Mouse (Mus musculus): ENCODE data around the gene D6Ertd527e. TPM values are rescaled to one million over a fixed set of nuclear protein-coding genes. Genes with fewer than 3 reads are reported as not detected.

Gene D6Ertd527e
- polyA plus RNA-seq, 1 experiment from 2014 or later, result not detected

DNA sequence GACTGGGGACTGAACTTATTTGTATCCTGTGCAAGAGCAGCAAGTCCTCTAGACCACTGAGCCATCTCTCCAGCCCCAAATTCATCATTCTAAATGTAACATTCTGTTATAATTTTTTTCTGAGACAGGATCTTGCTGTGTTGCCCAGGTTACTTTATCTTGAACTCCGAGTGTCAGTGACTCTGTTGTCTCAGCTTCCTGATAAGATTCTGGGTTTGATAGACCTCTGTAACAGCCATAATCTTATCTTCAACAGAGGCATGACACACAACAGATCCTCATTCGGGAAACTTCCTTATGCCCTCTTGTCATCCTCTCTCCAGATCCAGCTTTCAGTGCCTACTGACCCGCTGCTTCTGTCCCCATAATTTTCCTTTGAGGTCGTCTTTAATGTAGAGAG is 31.8 kb upstream of the D6Ertd527e start:
- TF ChIP-seq CTCF (IDR thresholded peaks at IDR 0.05; ENCODE audit: low read depth) (no peak), EP300 (IDR thresholded peaks at IDR 0.05; ENCODE audit: low read depth) (no peak)
- ATAC-seq (no peak), DNase-seq (no peak)
- Histone ChIP-seq H3K36me3 (replicated peaks; ENCODE audit: insufficient read depth, low read length) (peaks cover 38% of the 10 kb centered on the region), H3K9ac (replicated peaks) (no peak overlapping the region), H3K4me2 (ENCODE audit: low read depth, low read length) (no peak overlapping the region), H3K27me3 (ENCODE audit: insufficient read depth, low read length) (no peaks in the 10 kb centered on the region), H3K4me3 (ENCODE audit: low read depth, low read length) (no peak overlapping the region), H3K4me1 (ENCODE audit: insufficient read depth) (peaks cover 16% of the 10 kb centered on the region), H3K27ac (ENCODE audit: low read depth) (no peak overlapping the region), H3K9me3 (ENCODE audit: low read length) (no peaks in the 10 kb centered on the region)
- WGBS (ENCODE audit: insufficient replicate concordance), result 41% methylated on average over 4 of the region's 4 CpGs

DNA sequence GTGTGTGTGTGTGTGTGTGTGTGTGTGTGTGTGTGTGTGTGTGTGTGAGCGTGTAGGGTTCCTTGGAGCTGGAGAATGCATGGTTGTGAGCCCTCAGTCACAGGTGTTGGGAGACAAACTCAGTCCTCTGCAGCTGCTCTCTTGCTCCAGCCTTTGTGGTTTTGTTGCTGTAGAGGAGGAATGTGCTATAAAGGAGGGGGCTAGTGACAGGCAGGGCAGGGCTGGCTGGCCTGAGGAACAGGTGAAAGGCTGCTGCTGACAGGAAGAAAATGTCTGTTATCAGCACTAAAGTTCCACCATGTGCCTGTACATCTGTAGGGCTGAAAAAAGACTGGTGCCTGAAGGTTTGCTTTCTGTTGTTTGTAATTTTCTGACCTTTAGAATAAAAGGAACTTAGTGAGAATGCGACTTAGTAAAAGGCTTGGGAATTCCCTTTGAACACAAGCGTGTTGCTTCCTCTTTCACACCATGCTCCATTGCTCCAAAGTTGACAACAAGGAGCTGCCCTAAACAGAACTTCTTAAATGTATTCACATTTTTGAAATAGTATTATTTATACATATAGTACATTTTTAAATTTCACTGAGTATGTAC is 29.4 kb upstream of the D6Ertd527e start:
- no peak overlapping the region for H3K4me2 ChIP-seq (ENCODE audit: low read depth, low read length)
- H3K9ac ChIP-seq (replicated peaks), result no peak overlapping the region
- no peaks in the 10 kb centered on the region for H3K9me3 ChIP-seq (ENCODE audit: low read length)
- DNase-seq, result no peak
- ATAC-seq, result peak; percentile 19; the same call in 1 of the 2 replicates
- peaks cover 3% of the 10 kb centered on the region; the same call in 1 of the 2 replicates for H3K4me1 ChIP-seq (ENCODE audit: insufficient read depth)
- WGBS (ENCODE audit: insufficient replicate concordance), result 38% methylated on average over 2 of the region's 3 CpGs
- no peaks in the 10 kb centered on the region for H3K27me3 ChIP-seq (ENCODE audit: insufficient read depth, low read length)
- H3K36me3 ChIP-seq (replicated peaks; ENCODE audit: insufficient read depth, low read length), result peaks cover 45% of the 10 kb centered on the region
- no peak overlapping the region for H3K4me3 ChIP-seq (ENCODE audit: low read depth, low read length)
- TF ChIP-seq CTCF (IDR thresholded peaks at IDR 0.05; ENCODE audit: low read depth) (no peak), EP300 (IDR thresholded peaks at IDR 0.05; ENCODE audit: low read depth) (no peak)
- H3K27ac ChIP-seq (ENCODE audit: low read depth), result no peak overlapping the region

DNA sequence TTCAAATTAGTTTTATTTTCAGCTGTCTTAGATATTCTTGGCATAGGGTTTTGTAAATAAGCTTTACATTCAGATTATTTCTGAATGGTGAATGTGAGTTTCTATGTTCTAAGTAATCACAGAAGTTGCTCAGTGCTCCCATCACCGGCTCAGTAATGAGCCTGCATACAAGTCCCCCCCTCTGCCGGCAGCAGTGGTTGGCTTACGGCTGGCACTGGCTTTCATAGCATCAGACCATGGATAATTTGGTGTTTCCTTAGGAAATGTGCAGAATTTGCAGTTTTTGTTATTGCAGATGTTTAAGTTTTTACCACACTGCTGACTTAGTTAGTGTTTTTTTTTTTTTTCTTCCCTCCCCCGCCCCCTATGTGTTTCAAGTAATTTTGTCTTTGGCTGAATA is 25.1 kb upstream of the D6Ertd527e start:
- H3K4me2 ChIP-seq (ENCODE audit: low read depth, low read length), result no peak overlapping the region
- WGBS (ENCODE audit: insufficient replicate concordance), result 80% methylated on average over 4 of the region's 4 CpGs
- no peak overlapping the region for H3K27ac ChIP-seq (ENCODE audit: low read depth)
- H3K27me3 ChIP-seq (ENCODE audit: insufficient read depth, low read length), result no peaks in the 10 kb centered on the region
- H3K9me3 ChIP-seq (ENCODE audit: low read length), result no peaks in the 10 kb centered on the region
- H3K36me3 ChIP-seq (replicated peaks; ENCODE audit: insufficient read depth, low read length), result peaks cover 44% of the 10 kb centered on the region
- peaks cover 3% of the 10 kb centered on the region; the same call in 1 of the 2 replicates for H3K4me1 ChIP-seq (ENCODE audit: insufficient read depth)
- H3K4me3 ChIP-seq (ENCODE audit: low read depth, low read length), result no peak overlapping the region
- ATAC-seq (no peak), DNase-seq (no peak)
- H3K9ac ChIP-seq (replicated peaks), result no peak overlapping the region
- TF ChIP-seq CTCF (IDR thresholded peaks at IDR 0.05; ENCODE audit: low read depth) (no peak), EP300 (IDR thresholded peaks at IDR 0.05; ENCODE audit: low read depth) (no peak)

DNA sequence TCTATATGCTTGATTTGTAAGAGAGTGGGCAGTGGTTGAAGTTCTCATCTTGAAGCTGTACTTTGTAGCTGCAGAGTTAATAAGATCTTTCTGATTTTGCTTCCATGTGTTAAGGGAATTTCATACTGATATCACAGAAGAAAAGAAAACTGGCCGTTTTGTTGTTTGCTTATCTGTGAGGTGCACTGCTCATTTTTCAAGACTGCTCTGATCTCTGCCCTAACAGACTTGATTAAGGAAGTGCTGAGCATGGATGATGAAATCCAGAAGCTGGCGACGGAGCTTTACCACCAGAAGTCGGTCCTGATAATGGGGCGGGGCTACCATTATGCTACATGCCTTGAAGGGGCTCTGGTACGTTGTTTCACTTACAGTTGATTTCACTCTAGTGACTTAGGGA is 19.5 kb upstream of the D6Ertd527e start:
- 49% methylated on average over 6 of the region's 6 CpGs for WGBS (ENCODE audit: insufficient replicate concordance)
- peaks cover 52% of the 10 kb centered on the region for H3K36me3 ChIP-seq (replicated peaks; ENCODE audit: insufficient read depth, low read length)
- DNase-seq, result peak; percentile 28
- no peaks in the 10 kb centered on the region; the same call in 1 of the 2 replicates for H3K4me1 ChIP-seq (ENCODE audit: insufficient read depth)
- no peak overlapping the region for H3K4me3 ChIP-seq (ENCODE audit: low read depth, low read length)
- H3K27ac ChIP-seq (ENCODE audit: low read depth), result no peak overlapping the region
- H3K9me3 ChIP-seq (ENCODE audit: low read length), result no peaks in the 10 kb centered on the region
- ATAC-seq, result peak; percentile 63
- TF ChIP-seq CTCF (IDR thresholded peaks at IDR 0.05; ENCODE audit: low read depth) (no peak), EP300 (IDR thresholded peaks at IDR 0.05; ENCODE audit: low read depth) (peak; percentile 93)
- no peak overlapping the region for H3K4me2 ChIP-seq (ENCODE audit: low read depth, low read length)
- H3K9ac ChIP-seq (replicated peaks), result no peak overlapping the region
- no peaks in the 10 kb centered on the region for H3K27me3 ChIP-seq (ENCODE audit: insufficient read depth, low read length)

DNA sequence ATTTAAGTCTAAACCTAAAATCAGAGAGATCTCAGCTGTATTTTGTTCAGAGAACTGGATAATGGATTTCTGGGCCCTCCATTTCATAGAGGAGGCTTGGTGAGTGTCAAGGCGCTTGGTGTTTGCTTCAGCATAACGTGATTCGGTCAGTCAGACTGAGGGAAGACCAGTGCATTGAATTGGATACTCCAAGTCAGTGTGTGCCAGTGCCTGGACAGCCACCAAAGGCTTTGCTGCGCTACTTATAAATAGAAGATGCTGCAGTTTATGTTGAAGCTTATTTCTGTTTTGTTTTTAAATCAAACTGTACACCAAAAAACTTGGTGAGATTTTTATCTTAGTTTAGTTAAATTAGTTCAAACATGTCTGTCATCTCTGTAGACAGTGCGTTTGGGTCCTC is 16.2 kb upstream of the D6Ertd527e start:
- Histone ChIP-seq H3K9ac (replicated peaks) (no peak overlapping the region), H3K4me1 (ENCODE audit: insufficient read depth) (no peaks in the 10 kb centered on the region; the same call in 1 of the 2 replicates), H3K9me3 (ENCODE audit: low read length) (no peaks in the 10 kb centered on the region), H3K4me2 (ENCODE audit: low read depth, low read length) (no peak overlapping the region), H3K4me3 (ENCODE audit: low read depth, low read length) (no peak overlapping the region), H3K27me3 (ENCODE audit: insufficient read depth, low read length) (no peaks in the 10 kb centered on the region), H3K36me3 (replicated peaks; ENCODE audit: insufficient read depth, low read length) (peaks cover 42% of the 10 kb centered on the region), H3K27ac (ENCODE audit: low read depth) (no peak overlapping the region)
- WGBS (ENCODE audit: insufficient replicate concordance), result 91% methylated on average over 5 of the region's 5 CpGs
- TF ChIP-seq EP300 (IDR thresholded peaks at IDR 0.05; ENCODE audit: low read depth) (no peak), CTCF (IDR thresholded peaks at IDR 0.05; ENCODE audit: low read depth) (no peak)
- no peak for ATAC-seq
- no peak for DNase-seq

DNA sequence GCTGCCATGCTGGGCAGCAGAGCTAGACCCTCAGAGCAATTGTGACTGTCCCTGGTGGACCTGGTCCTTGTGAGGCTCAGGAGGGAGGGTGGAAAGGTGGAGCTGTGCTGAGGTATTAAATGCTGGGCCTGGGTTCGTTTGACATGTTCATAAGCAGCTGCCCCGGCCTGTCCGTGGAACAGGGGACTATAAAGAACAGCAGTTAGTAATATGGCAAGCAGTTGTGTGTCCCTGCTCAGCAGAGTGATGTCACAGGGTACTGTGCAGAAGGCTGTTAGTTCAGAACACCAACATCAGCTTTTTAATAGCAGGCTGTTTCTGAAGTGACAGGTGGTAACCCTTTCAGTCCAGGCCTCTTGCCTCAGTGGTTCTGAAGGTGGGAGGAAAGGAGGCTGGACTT is 13.7 kb upstream of the D6Ertd527e start:
- Histone ChIP-seq H3K4me2 (ENCODE audit: low read depth, low read length) (no peak overlapping the region), H3K4me1 (ENCODE audit: insufficient read depth) (no peaks in the 10 kb centered on the region), H3K27ac (ENCODE audit: low read depth) (no peak overlapping the region), H3K36me3 (replicated peaks; ENCODE audit: insufficient read depth, low read length) (peaks cover 28% of the 10 kb centered on the region), H3K9me3 (ENCODE audit: low read length) (no peaks in the 10 kb centered on the region), H3K4me3 (ENCODE audit: low read depth, low read length) (no peak overlapping the region), H3K9ac (replicated peaks) (no peak overlapping the region), H3K27me3 (ENCODE audit: insufficient read depth, low read length) (no peaks in the 10 kb centered on the region)
- ATAC-seq (no peak), DNase-seq (no peak)
- TF ChIP-seq CTCF (IDR thresholded peaks at IDR 0.05; ENCODE audit: low read depth) (no peak), EP300 (IDR thresholded peaks at IDR 0.05; ENCODE audit: low read depth) (no peak)
- 82% methylated on average over 3 of the region's 3 CpGs for WGBS (ENCODE audit: insufficient replicate concordance)

Measured in liver, postnatal 0 days (tissue).